Mouse (Mus musculus) gastrocnemius, postnatal 25 days (tissue): ENCODE measurements around the gene Gclm. TPM values are rescaled to one million over a fixed set of nuclear protein-coding genes. Genes with fewer than 3 reads are reported as not detected.
"Not testable (repeated sequence)": the region's sequence is repeated elsewhere in the genome, so short reads cannot be mapped to it uniquely, and the experiment has no call there.

Source experiments
- DNase-seq: peaks from one replicate; pipeline ENCODE4 v3.0.0; 2022
- total RNA-seq, 2 experiments: library from RNA; stranded (reverse); gene quantifications; 1 replicate in 1 of 2; 2 replicates in 1 of 2; pipeline ENCODE4 v1.2.3; 2021

The Gclm gene
- total RNA-seq, 2 experiments from 2014 or later, result 21.3 to 21.7 TPM

GRCm38 (mm10) chr3:122242876-122243275, 2.5 kb upstream of the Gclm start:
- no peak for DNase-seq

GRCm38 (mm10) chr3:122243416-122244167, 1.8 kb upstream of the Gclm start:
- DNase-seq, result no peak

- DNase-seq, result no peak
Measured at GRCm38 (mm10) chr3:122244759-122245158, 598 bp upstream of the Gclm start.

GRCm38 (mm10) chr3:122245878-122246332, 548 bp downstream of the Gclm start:
- DNase-seq, result no peak

GRCm38 (mm10) chr3:122246406-122246805, 1.0 kb downstream of the Gclm start:
- no peak for DNase-seq

- DNase-seq, result no peak
Measured at GRCm38 (mm10) chr3:122246986-122247767, 1.8 kb downstream of the Gclm start.

GRCm38 (mm10) chr3:122247768-122248100, 2.4 kb downstream of the Gclm start:
- DNase-seq, result no peak

GRCm38 (mm10) chr3:122252466-122253253, 7.3 kb downstream of the Gclm start:
- no peak for DNase-seq

- not testable (repeated sequence) for DNase-seq
Measured at GRCm38 (mm10) chr3:122254050-122254449, 8.7 kb downstream of the Gclm start.

GRCm38 (mm10) chr3:122269986-122270385, 24.6 kb downstream of the Gclm start:
- no peak for DNase-seq

GRCm38 (mm10) chr3:122272565-122272964, 27.2 kb downstream of the Gclm start:
- DNase-seq, result not testable (repeated sequence)

- DNase-seq, result no peak
Measured at GRCm38 (mm10) chr3:122273407-122274240, 28.3 kb downstream of the Gclm start.

GRCm38 (mm10) chr3:122274241-122275024, 29.1 kb downstream of the Gclm start, which contains the start of gene Dnttip2:
Gene Dnttip2 (plus strand): TSS chr3:122274388.
- peak; percentile 93 for DNase-seq

GRCm38 (mm10) chr3:122275111-122275510, 29.8 kb downstream of the Gclm start:
- no peak for DNase-seq

- no peak for DNase-seq
Measured at GRCm38 (mm10) chr3:122287195-122287594, 41.8 kb downstream of the Gclm start.

- DNase-seq, result no peak
Measured at GRCm38 (mm10) chr3:122288613-122289195, 43.3 kb downstream of the Gclm start.

GRCm38 (mm10) chr3:122289344-122289743, 44.0 kb downstream of the Gclm start:
- DNase-seq, result not testable (repeated sequence)

- peak; percentile 16 for DNase-seq
Measured at GRCm38 (mm10) chr3:122290696-122291095, 45.3 kb downstream of the Gclm start.

- no peak for DNase-seq
Measured at GRCm38 (mm10) chr3:122291828-122292227, 46.5 kb downstream of the Gclm start.
